Mouse (Mus musculus) forebrain, embryonic 15.5 days (tissue): Measurements from ENCODE around the gene Ankrd44. TPM values are rescaled to one million over a fixed set of nuclear protein-coding genes. Genes with fewer than 3 reads are reported as not detected.
A peak's percentile ranks its signal among the peaks of the same experiment; 100 is the strongest.

Experiments used
- ATAC-seq: fragments of 200-750 bp; cut with Nextera tagmentation; replicated peaks from 2 replicates; pipeline ENCODE4 v1.8.0; 2017; ENCODE audit warnings: mild to moderate bottlenecking, moderate TSS enrichment, moderate library complexity
- H3K27ac ChIP-seq: fragments of 300-500 bp; sonication (generic); replicated peaks from 2 replicates; pipeline ENCODE4 v1.5.1; 2015; ENCODE audit warnings: mild to moderate bottlenecking, inconsistent platforms
- H3K27me3 ChIP-seq: fragments of 300-500 bp; sonication (generic); 2 replicates; pipeline ENCODE4 v1.6.1; 2015; ENCODE audit warnings: inconsistent platforms
- H3K36me3 ChIP-seq: fragments of 300-500 bp; sonication (generic); 2 replicates; pipeline ENCODE4 v1.6.1; 2015; ENCODE audit warnings: mild to moderate bottlenecking, inconsistent platforms
- H3K4me1 ChIP-seq: fragments of 300-500 bp; sonication (generic); 2 replicates; pipeline ENCODE4 v1.6.1; 2015; ENCODE audit warnings: inconsistent platforms
- H3K4me2 ChIP-seq: fragments of 300-500 bp; sonication (generic); replicated peaks from 2 replicates; pipeline ENCODE4 v1.6.1; 2015; ENCODE audit warnings: mild to moderate bottlenecking, inconsistent platforms
- H3K4me3 ChIP-seq: fragments of 300-500 bp; sonication (generic); 2 replicates; pipeline ENCODE4 v1.5.1; 2015; ENCODE audit warnings: mild to moderate bottlenecking, inconsistent platforms
- H3K9ac ChIP-seq: fragments of 300-500 bp; sonication (generic); replicated peaks from 2 replicates; pipeline ENCODE4 v1.6.1; 2015; ENCODE audit warnings: mild to moderate bottlenecking, inconsistent platforms
- H3K9me3 ChIP-seq: fragments of 300-500 bp; sonication (generic); 2 replicates; pipeline ENCODE4 v1.6.1; 2016; ENCODE audit warnings: inconsistent platforms
- WGBS: fragments of 180-500 bp; shearing (Covaris S2); methylation state at CpG from one replicate; pipeline ENCODE4 v1.1.7; 2015; ENCODE audit warnings: mixed read lengths; 5-methylcytosine and 5-hydroxymethylcytosine counted together
- polyA plus RNA-seq: library from polyadenylated mRNA; unstranded; fragments of >200 nt; fragmentation: Nextera tagmentation; extraction: Ambion mirVana; gene quantifications from 2 replicates; pipeline ENCODE4 v1.2.1, GENCODE M21; 2015

Ankrd44 gene
- polyA plus RNA-seq, 1 experiment from 2014 or later: 21.5 TPM

GRCm38 (mm10) chr1:54789327-54789960 lies 136.7 kb downstream of the Ankrd44 start:
- no peak for ATAC-seq

DNA sequence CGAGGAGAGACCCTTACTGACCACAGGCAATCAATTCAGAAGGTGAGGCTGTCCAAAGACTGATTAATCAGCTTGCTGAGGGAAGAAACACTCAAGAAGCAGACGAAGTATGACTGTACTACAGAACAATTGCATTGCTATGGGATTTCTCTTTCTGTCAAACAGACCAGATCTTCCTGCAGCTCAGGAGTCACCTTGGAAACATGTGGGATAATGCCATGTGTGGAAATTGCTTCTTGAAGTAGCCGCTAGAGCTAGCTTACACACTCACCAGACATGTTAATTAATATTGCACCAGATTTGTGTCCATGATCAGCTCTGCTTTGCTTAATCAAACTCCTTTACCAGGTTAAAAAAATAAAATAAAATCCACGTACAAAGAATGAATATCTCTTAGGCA lies 137.8 kb downstream of the Ankrd44 start:
- ATAC-seq: no peak
- Histone ChIP-seq H3K9ac (no peak overlapping the region), H3K9me3 (no peaks in the 10 kb centered on the region)

More at GRCm38 (mm10) chr1:54789327-54789960, 136.7 kb downstream of the Ankrd44 start:
- 65% methylated on average over 7 of the region's 7 CpGs for WGBS
- Histone ChIP-seq H3K4me1 (no peaks in the 10 kb centered on the region), H3K9ac (no peak overlapping the region), H3K36me3 (no peaks in the 10 kb centered on the region), H3K4me2 (no peak overlapping the region), H3K9me3 (no peaks in the 10 kb centered on the region), H3K4me3 (no peak overlapping the region), H3K27ac (no peak overlapping the region), H3K27me3 (no peaks in the 10 kb centered on the region)

DNA sequence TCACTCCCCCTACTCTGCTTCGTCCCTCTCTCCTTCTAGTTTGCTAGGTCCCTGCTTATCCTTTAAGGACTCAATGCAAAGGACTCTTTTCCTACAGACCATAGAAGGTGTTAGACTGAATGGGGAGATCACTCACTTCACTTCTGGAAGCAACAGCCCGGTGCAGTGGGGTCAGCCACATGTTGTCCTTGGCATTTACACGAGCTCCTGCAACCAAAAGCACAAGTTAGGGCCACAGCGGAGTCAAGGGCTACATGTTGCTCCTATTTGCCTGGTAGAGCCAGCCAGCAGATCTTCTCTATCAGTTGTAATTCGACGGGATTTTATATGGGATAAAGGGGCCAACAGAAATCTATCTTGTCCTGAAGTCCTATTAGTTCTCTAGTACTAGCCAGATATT lies 148.0 kb downstream of the Ankrd44 start:
- no peak overlapping the region for H3K9ac ChIP-seq
- H3K27me3 ChIP-seq: no peaks in the 10 kb centered on the region
- no peaks in the 10 kb centered on the region for H3K4me1 ChIP-seq
- H3K4me2 ChIP-seq: no peak overlapping the region
- 95% methylated on average over 6 of the region's 6 CpGs for WGBS
- no peak overlapping the region for H3K27ac ChIP-seq
- no peaks in the 10 kb centered on the region for H3K9me3 ChIP-seq
- H3K4me3 ChIP-seq: no peak overlapping the region
- H3K36me3 ChIP-seq: no peaks in the 10 kb centered on the region
- no peak for ATAC-seq

More for the DNA sequence above, 137.8 kb downstream of the Ankrd44 start:
- H3K27ac ChIP-seq: no peak overlapping the region
- H3K4me2 ChIP-seq: no peak overlapping the region
- no peak overlapping the region for H3K4me3 ChIP-seq
- H3K36me3 ChIP-seq: no peaks in the 10 kb centered on the region
- H3K27me3 ChIP-seq: no peaks in the 10 kb centered on the region
- H3K4me1 ChIP-seq: no peaks in the 10 kb centered on the region
- WGBS: 64% methylated on average over 4 of the region's 4 CpGs

DNA sequence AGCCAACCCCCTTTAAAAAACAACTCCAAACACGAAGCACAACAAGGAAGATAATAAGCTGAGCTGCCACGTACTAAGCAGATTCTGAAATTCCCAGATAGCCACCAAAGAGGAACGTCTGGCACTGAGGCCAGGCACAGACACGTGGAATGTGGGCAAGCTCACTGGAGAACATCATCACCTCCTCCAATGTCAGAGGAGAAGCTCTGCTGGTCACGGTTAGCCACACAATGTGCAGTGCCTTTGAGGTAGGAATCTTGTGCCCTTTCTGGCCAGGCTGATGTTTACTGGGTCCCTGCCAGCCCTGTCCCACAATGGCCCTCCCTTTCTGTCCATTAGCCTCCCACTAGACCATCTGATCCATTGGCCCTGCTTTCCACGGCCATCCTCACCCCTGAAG lies 149.1 kb downstream of the Ankrd44 start:
- Histone ChIP-seq H3K36me3 (no peaks in the 10 kb centered on the region), H3K4me2 (no peak overlapping the region), H3K4me3 (no peak overlapping the region), H3K9ac (no peak overlapping the region), H3K4me1 (no peaks in the 10 kb centered on the region), H3K27me3 (no peaks in the 10 kb centered on the region), H3K27ac (no peak overlapping the region), H3K9me3 (no peaks in the 10 kb centered on the region)
- ATAC-seq: no peak
- 82% methylated on average over 6 of the region's 6 CpGs for WGBS

- 54% methylated on average over 8 of the region's 8 CpGs for WGBS
- Histone ChIP-seq H3K9ac (no peak overlapping the region), H3K27me3 (no peaks in the 10 kb centered on the region), H3K27ac (no peak overlapping the region), H3K4me2 (no peak overlapping the region), H3K4me3 (no peak overlapping the region), H3K4me1 (no peaks in the 10 kb centered on the region), H3K9me3 (no peaks in the 10 kb centered on the region), H3K36me3 (no peaks in the 10 kb centered on the region)
- ATAC-seq: no peak
Observed at GRCm38 (mm10) chr1:54776116-54776515, 150.1 kb downstream of the Ankrd44 start.

- Histone ChIP-seq H3K27me3 (no peaks in the 10 kb centered on the region), H3K9me3 (no peaks in the 10 kb centered on the region), H3K4me3 (no peak overlapping the region), H3K4me1 (no peaks in the 10 kb centered on the region), H3K9ac (no peak overlapping the region), H3K4me2 (no peak overlapping the region), H3K36me3 (no peaks in the 10 kb centered on the region), H3K27ac (no peak overlapping the region)
- ATAC-seq: no peak
- WGBS: 61% methylated on average over 5 of the region's 5 CpGs
Observed at GRCm38 (mm10) chr1:54772843-54773242, 153.3 kb downstream of the Ankrd44 start.

DNA sequence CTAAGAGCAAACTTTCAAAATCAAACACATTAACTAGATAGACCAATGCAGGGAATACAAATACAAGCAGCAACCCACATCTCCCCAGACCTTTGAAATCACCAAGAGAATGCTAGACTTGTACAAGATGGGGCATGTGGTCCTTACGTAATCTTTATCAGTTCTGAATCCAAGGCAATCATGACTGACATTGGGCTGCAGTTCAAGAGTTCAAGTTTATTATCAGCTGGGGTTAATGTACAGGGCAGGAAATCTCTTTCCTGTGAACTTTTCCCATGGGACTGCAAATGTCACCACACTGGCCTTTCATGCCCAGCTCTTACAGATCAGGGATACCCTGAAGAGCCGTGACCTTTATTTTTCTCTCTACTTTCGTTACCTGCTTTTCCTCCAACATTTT lies 154.7 kb downstream of the Ankrd44 start:
- Histone ChIP-seq H3K9ac (no peak overlapping the region), H3K4me1 (no peaks in the 10 kb centered on the region), H3K36me3 (no peaks in the 10 kb centered on the region), H3K27me3 (no peaks in the 10 kb centered on the region), H3K4me2 (no peak overlapping the region), H3K9me3 (no peaks in the 10 kb centered on the region), H3K4me3 (no peak overlapping the region), H3K27ac (no peak overlapping the region)
- no peak for ATAC-seq
- 94% methylated on average over 3 of the region's 3 CpGs for WGBS

DNA sequence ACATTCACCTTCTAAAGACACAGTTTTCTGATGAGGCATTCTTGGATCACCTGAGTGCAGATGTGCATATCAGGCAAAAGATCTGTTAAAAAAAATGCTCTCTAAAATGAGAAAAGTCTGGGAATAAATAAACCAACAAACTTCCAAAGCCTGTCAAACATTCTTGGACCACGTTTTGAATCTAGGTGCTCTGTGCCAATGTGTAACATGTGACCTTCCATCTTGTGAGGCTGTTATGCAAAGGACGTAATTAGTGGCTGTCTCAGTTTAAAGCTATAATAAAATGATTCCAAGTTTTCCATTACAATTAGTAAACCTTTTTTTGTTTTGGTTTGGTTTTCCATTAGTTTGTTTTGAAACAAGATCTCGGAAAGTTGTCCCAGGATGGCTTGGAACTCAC lies 159.0 kb downstream of the Ankrd44 start:
- H3K4me3 ChIP-seq: no peak overlapping the region
- no peak overlapping the region for H3K9ac ChIP-seq
- no peak for ATAC-seq
- H3K27me3 ChIP-seq: no peaks in the 10 kb centered on the region
- H3K27ac ChIP-seq: no peak overlapping the region
- 0 out of 2 replicates have a peak, but pooled peaks cover 2% of the 10 kb centered on the region for H3K36me3 ChIP-seq
- peaks cover 2% of the 10 kb centered on the region; the same call in 1 of the 2 replicates for H3K4me1 ChIP-seq
- WGBS: 64% methylated on average over 3 of the region's 3 CpGs
- H3K9me3 ChIP-seq: no peaks in the 10 kb centered on the region
- H3K4me2 ChIP-seq: no peak overlapping the region

GRCm38 (mm10) chr1:54765632-54766238 lies 160.5 kb downstream of the Ankrd44 start:
- no peak overlapping the region for H3K27ac ChIP-seq
- 96% methylated on average over 2 of the region's 2 CpGs for WGBS
- H3K27me3 ChIP-seq: no peaks in the 10 kb centered on the region
- ATAC-seq: no peak
- no peaks in the 10 kb centered on the region for H3K9me3 ChIP-seq
- no peak overlapping the region for H3K4me2 ChIP-seq
- no peak overlapping the region for H3K4me3 ChIP-seq
- peaks cover 3% of the 10 kb centered on the region; the same call in 1 of the 2 replicates for H3K4me1 ChIP-seq
- 0 out of 2 replicates have a peak, but pooled peaks cover 2% of the 10 kb centered on the region for H3K36me3 ChIP-seq
- H3K9ac ChIP-seq: no peak overlapping the region

- ATAC-seq: peak; percentile 66; the same call in 1 of the 2 replicates
- H3K27me3 ChIP-seq: no peaks in the 10 kb centered on the region
- H3K36me3 ChIP-seq: 0 out of 2 replicates have a peak, but pooled peaks cover 2% of the 10 kb centered on the region
- no peak overlapping the region for H3K27ac ChIP-seq
- H3K4me2 ChIP-seq: no peak overlapping the region
- H3K4me3 ChIP-seq: no peak overlapping the region
- 17% methylated on average over 10 of the region's 10 CpGs for whole genome bisulfite sequencing
- no peak overlapping the region for H3K9ac ChIP-seq
- no peaks in the 10 kb centered on the region for H3K9me3 ChIP-seq
- H3K4me1 ChIP-seq: peaks cover 3% of the 10 kb centered on the region; the same call in 1 of the 2 replicates
Observed at GRCm38 (mm10) chr1:54762216-54762807, 163.9 kb downstream of the Ankrd44 start.

DNA sequence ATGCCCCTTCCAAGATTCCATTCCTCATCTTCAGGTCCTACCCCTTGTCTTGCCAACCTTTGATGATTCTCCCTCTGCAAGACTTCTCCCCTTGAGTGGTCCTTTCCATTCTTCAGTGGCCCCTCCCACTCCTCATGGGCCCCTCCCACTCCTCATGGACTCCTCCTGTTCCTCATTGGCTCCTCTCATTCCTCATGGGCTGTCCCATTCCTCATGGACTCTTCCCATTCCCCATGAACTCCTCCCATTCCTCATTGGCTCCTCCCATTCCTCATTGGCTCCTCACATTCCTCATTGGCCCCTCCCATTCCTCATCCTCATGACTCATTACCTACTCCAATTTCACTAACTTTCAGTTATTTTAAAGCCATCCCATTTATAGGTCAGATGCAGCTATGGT lies 166.3 kb downstream of the Ankrd44 start:
- ATAC-seq: no peak
- no peak overlapping the region for H3K27ac ChIP-seq
- no peak overlapping the region for H3K4me2 ChIP-seq
- H3K36me3 ChIP-seq: no peaks in the 10 kb centered on the region
- no peaks in the 10 kb centered on the region for H3K9me3 ChIP-seq
- no peak overlapping the region for H3K4me3 ChIP-seq
- H3K9ac ChIP-seq: no peak overlapping the region
- peaks cover 3% of the 10 kb centered on the region; the same call in 1 of the 2 replicates for H3K4me1 ChIP-seq
- no peaks in the 10 kb centered on the region for H3K27me3 ChIP-seq

DNA sequence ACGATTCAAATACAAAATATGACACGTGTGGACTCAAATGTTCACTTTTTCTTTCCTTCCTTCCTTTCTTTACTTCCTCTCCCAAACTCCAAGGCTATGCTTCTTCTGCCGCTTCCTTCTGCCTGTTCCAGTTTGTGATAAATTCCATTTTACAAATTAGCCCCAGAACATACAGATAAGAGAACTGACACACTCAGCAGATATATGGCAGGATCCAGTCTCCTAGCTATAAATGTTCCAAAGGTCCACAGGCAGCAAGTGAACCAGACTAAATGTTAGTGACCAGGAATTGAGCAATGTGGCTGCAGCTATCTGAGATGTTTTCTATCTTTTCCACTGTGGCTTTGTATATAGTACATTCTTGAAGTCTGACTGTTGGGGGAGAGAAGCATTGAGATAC lies 168.9 kb downstream of the Ankrd44 start:
- no peak for ATAC-seq
- no peaks in the 10 kb centered on the region for H3K9me3 ChIP-seq
- no peaks in the 10 kb centered on the region for H3K27me3 ChIP-seq
- 90% methylated on average over 3 of the region's 3 CpGs for WGBS
- no peak overlapping the region for H3K4me3 ChIP-seq
- peaks cover 2% of the 10 kb centered on the region; the same call in 1 of the 2 replicates for H3K4me1 ChIP-seq
- H3K4me2 ChIP-seq: no peak overlapping the region
- no peak overlapping the region for H3K27ac ChIP-seq
- no peak overlapping the region for H3K9ac ChIP-seq
- no peaks in the 10 kb centered on the region for H3K36me3 ChIP-seq
